ENCODE assay signal across 15 mouse cellular contexts in the genomic region with DNA sequence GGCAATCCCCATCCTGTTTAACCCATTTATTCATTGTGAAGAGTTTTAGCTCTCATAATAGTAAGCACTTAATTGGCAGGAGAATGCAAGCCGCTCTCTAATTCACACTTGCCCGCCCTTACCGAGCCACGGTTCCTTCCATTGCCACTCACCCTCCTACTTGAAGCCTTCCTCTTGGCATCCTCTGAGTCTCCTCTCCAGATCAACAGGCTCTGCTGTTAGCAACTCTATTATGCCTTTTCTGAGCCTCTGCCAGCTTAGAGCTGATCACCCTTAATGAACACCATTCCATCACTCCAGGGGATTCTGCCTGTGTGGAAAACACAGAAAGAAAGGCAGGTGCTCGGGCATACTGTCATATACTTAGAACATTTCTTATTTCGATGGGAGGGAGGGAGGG. TPM values are rescaled to one million over a fixed set of nuclear protein-coding genes. Genes with fewer than 3 reads are reported as not detected.
DNase-seq lines count a peak whose midpoint lies in the region; ATAC-seq and TF ChIP-seq lines count a peak whose summit lies in the region.
"Had no signal": no experiment of that assay in that cellular context is flagged by ENCODE, and none has a peak within 500 bp of the region (broad histone marks: within the 10 kb centered on the region; RNA-seq: fewer than 3 reads in every experiment).

No protein-coding gene starts in this region.

- H3K9ac ChIP-seq in hindbrain, postnatal 0 days (replicated peaks; ENCODE audit: low read length) = no peak overlapping the region
- H3K9ac ChIP-seq in hindbrain, embryonic 14.5 days = no peak overlapping the region
- H3K9ac ChIP-seq in forebrain, embryonic 15.5 days (replicated peaks) = no peak overlapping the region
- H3K9ac ChIP-seq: embryonic facial prominence, embryonic 13.5 days; hindbrain, embryonic 13.5 days; liver, embryonic 13.5 days had no signal

- no peak overlapping the region for H3K27ac ChIP-seq in hindbrain, postnatal 0 days
- no peak overlapping the region for H3K27ac ChIP-seq in hindbrain, embryonic 14.5 days
- H3K27ac ChIP-seq in spleen, adult 2 months (ENCODE audit: insufficient read depth, low read length) = peak overlapping the region; percentile 61
- H3K27ac ChIP-seq in forebrain, embryonic 15.5 days (replicated peaks) = no peak overlapping the region
- H3K27ac ChIP-seq: embryonic facial prominence, embryonic 13.5 days; hindbrain, embryonic 13.5 days; layer of hippocampus, adult 2 months; liver, embryonic 13.5 days had no signal

- ATAC-seq in hindbrain, postnatal 0 days = peak; percentile 45; the same call in 1 of the 2 replicates
- no peak for ATAC-seq in hindbrain, embryonic 14.5 days (ENCODE audit: low FRiP score)
- peak; percentile 89 for ATAC-seq in forebrain, embryonic 15.5 days (replicated peaks)
- ATAC-seq: activated CD4-positive, CD25-positive, alpha-beta regulatory T cell, adult 4 months; Patski had no signal

- no peaks in the 10 kb centered on the region for H3K9me3 ChIP-seq in hindbrain, postnatal 0 days (ENCODE audit: low read length)
- no peaks in the 10 kb centered on the region for H3K9me3 ChIP-seq in hindbrain, embryonic 14.5 days (ENCODE audit: control insufficient read depth, low read length)
- H3K9me3 ChIP-seq in forebrain, embryonic 15.5 days = no peaks in the 10 kb centered on the region
- H3K9me3 ChIP-seq: embryonic facial prominence, embryonic 13.5 days; hindbrain, embryonic 13.5 days; liver, embryonic 13.5 days had no signal

- DNase-seq in hindbrain, postnatal 0 days (ENCODE audit: low spot score) = peak; percentile 32
- DNase-seq in hindbrain, embryonic 14.5 days (ENCODE audit: low spot score) = no peak
- DNase-seq in spleen, adult 2 months (ENCODE audit: low read depth in 1 of 2, low spot score in 2 of 2) = no peak
- no peak for DNase-seq in spleen, postnatal 4 days (ENCODE audit: low spot score in 2 of 2)
- no peak for DNase-seq in urinary bladder, postnatal 25 days (ENCODE audit: low spot score)
- DNase-seq in natural killer cell, adult 2 months (ENCODE audit: low spot score in 2 of 2) = no peak
- DNase-seq: adrenal gland, postnatal 25 days; cerebellum, adult 9-10 months; liver, embryonic 13.5 days had no signal

- peak overlapping the region; percentile 18; the same call in 1 of the 2 replicates for H3K4me2 ChIP-seq in hindbrain, postnatal 0 days (ENCODE audit: low read depth, low read length)
- H3K4me2 ChIP-seq in hindbrain, embryonic 14.5 days (replicated peaks) = no peak overlapping the region
- H3K4me2 ChIP-seq in forebrain, embryonic 15.5 days (replicated peaks) = no peak overlapping the region
- H3K4me2 ChIP-seq: embryonic facial prominence, embryonic 13.5 days; hindbrain, embryonic 13.5 days; liver, embryonic 13.5 days had no signal

- TF ChIP-seq CTCF in hindbrain, postnatal 0 days (IDR thresholded peaks at IDR 0.05; ENCODE audit: low read depth) = no peak
- no peak for TF ChIP-seq CTCF in spleen, adult 2 months (IDR thresholded peaks at IDR 0.05; ENCODE audit: extremely low read depth, insufficient read depth, insufficient read length, insufficient replicate concordance)

- H3K4me1 ChIP-seq in hindbrain, postnatal 0 days (ENCODE audit: insufficient read depth, low read length) = no peaks in the 10 kb centered on the region
- no peaks in the 10 kb centered on the region for H3K4me1 ChIP-seq in hindbrain, embryonic 14.5 days (replicated peaks; ENCODE audit: control insufficient read depth, insufficient read depth, low read length)
- H3K4me1 ChIP-seq in spleen, adult 2 months (ENCODE audit: control insufficient read depth, insufficient read depth, insufficient read length) = peaks cover 29% of the 10 kb centered on the region
- H3K4me1 ChIP-seq in forebrain, embryonic 15.5 days = peaks cover 11% of the 10 kb centered on the region
- H3K4me1 ChIP-seq: hindbrain, embryonic 13.5 days had no signal

- H3K27me3 ChIP-seq in hindbrain, postnatal 0 days (ENCODE audit: insufficient read depth, low read length) = no peaks in the 10 kb centered on the region
- no peaks in the 10 kb centered on the region for H3K27me3 ChIP-seq in hindbrain, embryonic 14.5 days (ENCODE audit: control insufficient read depth, insufficient read depth, low read length)
- no peaks in the 10 kb centered on the region for H3K27me3 ChIP-seq in spleen, adult 2 months (ENCODE audit: control insufficient read depth, insufficient read depth, low read length)
- no peaks in the 10 kb centered on the region for H3K27me3 ChIP-seq in forebrain, embryonic 15.5 days
- H3K27me3 ChIP-seq: embryonic facial prominence, embryonic 13.5 days; hindbrain, embryonic 13.5 days; liver, embryonic 13.5 days; Patski had no signal

- no peak overlapping the region for H3K4me3 ChIP-seq in hindbrain, postnatal 0 days (ENCODE audit: low read length)
- no peak overlapping the region for H3K4me3 ChIP-seq in hindbrain, embryonic 14.5 days (replicated peaks; ENCODE audit: low read length)
- H3K4me3 ChIP-seq in spleen, adult 2 months (ENCODE audit: extremely low read depth, insufficient read depth, insufficient read length) = no peak overlapping the region
- H3K4me3 ChIP-seq in forebrain, embryonic 15.5 days = no peak overlapping the region
- H3K4me3 ChIP-seq: embryonic facial prominence, embryonic 13.5 days; hindbrain, embryonic 13.5 days; layer of hippocampus, adult 2 months; liver, embryonic 13.5 days had no signal

- TF ChIP-seq POLR2A in spleen, adult 2 months (IDR thresholded peaks at IDR 0.05; ENCODE audit: low read depth, low read length) = no peak

- 43% methylated on average over 6 of the region's 6 CpGs for WGBS in hindbrain, postnatal 0 days
- 66% methylated on average over 6 of the region's 6 CpGs for WGBS in hindbrain, embryonic 14.5 days
- 52% methylated on average over 6 of the region's 6 CpGs for WGBS in spleen, adult 2 months
- WGBS in forebrain, embryonic 15.5 days = 10% methylated on average over 6 of the region's 6 CpGs

- H3K36me3 ChIP-seq in hindbrain, postnatal 0 days (ENCODE audit: insufficient read depth, low read length) = no peaks in the 10 kb centered on the region
- H3K36me3 ChIP-seq in hindbrain, embryonic 14.5 days (replicated peaks; ENCODE audit: control insufficient read depth, insufficient read depth) = no peaks in the 10 kb centered on the region
- H3K36me3 ChIP-seq in spleen, adult 2 months (ENCODE audit: control insufficient read depth, insufficient read depth, low read length) = peaks cover 5% of the 10 kb centered on the region
- no peaks in the 10 kb centered on the region for H3K36me3 ChIP-seq in forebrain, embryonic 15.5 days
- H3K36me3 ChIP-seq: hindbrain, embryonic 13.5 days had no signal

RNA-seq across cellular contexts. Expression of a gene that starts 24.9 kb away (rescaled TPM):
- 4.2 and 8.6 TPM in 2 replicates for total RNA-seq in hindbrain, postnatal 0 days (2014; rRNA removed)
- polyA plus RNA-seq in hindbrain, postnatal 0 days (2015; fragmentation: Nextera tagmentation; extraction: Ambion mirVana) = 0.81 and 1.4 TPM in 2 replicates
- 1.5 and 2.5 TPM in 2 replicates for polyA plus RNA-seq in hindbrain, embryonic 14.5 days (2014; fragmentation: Nextera tagmentation; extraction: Ambion mirVana)
- 6.0 and 8.2 TPM in 2 replicates for polyA plus RNA-seq in spleen, adult 2 months (2012; rRNA removed)
- 1.2 and 2.0 TPM in 2 replicates for polyA plus RNA-seq in forebrain, embryonic 15.5 days (2015; fragmentation: Nextera tagmentation; extraction: Ambion mirVana)
